Mouse (Mus musculus): ENCODE results near the gene Islr. TPM values are rescaled to one million over a fixed set of nuclear protein-coding genes. Genes with fewer than 3 reads are reported as not detected.
A peak's percentile ranks its signal among the peaks of the same experiment; 100 is the strongest.

Islr gene
- total RNA-seq, 2 experiments from 2014 or later, result 23.7 to 32.1 TPM

GRCm38 (mm10) chr9:58150733-58151361, 53.3 kb downstream of the Islr start:
- DNase-seq, result peak in 1 of 2 experiments; percentile 39

- DNase-seq, result peak in 1 of 2 experiments; percentile 54
Observed at GRCm38 (mm10) chr9:58148806-58149205, 55.3 kb downstream of the Islr start.

- DNase-seq, result no peak
Observed at GRCm38 (mm10) chr9:58145417-58145816, 58.7 kb downstream of the Islr start.

GRCm38 (mm10) chr9:58144664-58145063, 59.4 kb downstream of the Islr start:
- DNase-seq, result no peak

- no peak for DNase-seq
Observed at GRCm38 (mm10) chr9:58143419-58143818, 60.7 kb downstream of the Islr start.

- DNase-seq, result peak; percentile 33 to 43
Observed at GRCm38 (mm10) chr9:58139947-58140346, 64.2 kb downstream of the Islr start.

GRCm38 (mm10) chr9:58135921-58136321, 68.2 kb downstream of the Islr start:
- DNase-seq, result peak; percentile 27 to 28

GRCm38 (mm10) chr9:58134906-58135305, 69.2 kb downstream of the Islr start:
- DNase-seq, result no peak

GRCm38 (mm10) chr9:58133893-58134884, 69.9 kb downstream of the Islr start:
- DNase-seq, result no peak

- no peak for DNase-seq
Observed at GRCm38 (mm10) chr9:58131735-58132134, 72.4 kb downstream of the Islr start.

- DNase-seq, result no peak
Observed at GRCm38 (mm10) chr9:58130909-58131308, 73.2 kb downstream of the Islr start.

- no peak for DNase-seq
Observed at GRCm38 (mm10) chr9:58129508-58129907, 74.6 kb downstream of the Islr start.

- no peak for DNase-seq
Observed at GRCm38 (mm10) chr9:58128926-58129413, 75.1 kb downstream of the Islr start.

GRCm38 (mm10) chr9:58125811-58126210, 78.3 kb downstream of the Islr start:
- DNase-seq, result no peak

GRCm38 (mm10) chr9:58125085-58125484, 79.0 kb downstream of the Islr start:
- no peak for DNase-seq

- no peak for DNase-seq
Observed at GRCm38 (mm10) chr9:58118671-58119070, 85.4 kb downstream of the Islr start, which contains the start of gene Ccdc33. Gene Ccdc33 (minus strand): TSS chr9:58118823.

GRCm38 (mm10) chr9:58116024-58116651, 88.0 kb downstream of the Islr start:
- no peak for DNase-seq

GRCm38 (mm10) chr9:58115297-58115925, 88.7 kb downstream of the Islr start:
- no peak for DNase-seq

- no peak for DNase-seq
Observed at GRCm38 (mm10) chr9:58114019-58114418, 90.1 kb downstream of the Islr start.

- DNase-seq, result no peak
Observed at GRCm38 (mm10) chr9:58113279-58113884, 90.7 kb downstream of the Islr start.

GRCm38 (mm10) chr9:58112866-58113278, 91.2 kb downstream of the Islr start:
- DNase-seq, result no peak

All from adrenal gland, postnatal 36 days (tissue).